Mouse (Mus musculus): ENCODE results near the gene Ttyh2. TPM values are rescaled to one million over a fixed set of nuclear protein-coding genes. Genes with fewer than 3 reads are reported as not detected.
"Not testable (repeated sequence)": the region's sequence is repeated elsewhere in the genome, so short reads cannot be mapped to it uniquely, and the experiment has no call there.

Gene Ttyh2
- polyA plus RNA-seq, 1 experiment from 2014 or later = 33.0 TPM

GRCm38 (mm10) chr11:114664164-114664563 is 11.1 kb upstream of the Ttyh2 start:
- Histone ChIP-seq H3K4me1 (replicated peaks) (peaks cover under 1% of the 10 kb centered on the region; the same call in 1 of the 2 replicates), H3K4me2 (no peak overlapping the region), H3K9me3 (no peaks in the 10 kb centered on the region), H3K36me3 (no peaks in the 10 kb centered on the region), H3K27ac (no peak overlapping the region), H3K9ac (no peak overlapping the region), H3K27me3 (peaks cover 13% of the 10 kb centered on the region; the same call in 1 of the 2 replicates), H3K4me3 (no peak overlapping the region)
- ATAC-seq (ENCODE audit: low FRiP score) = no peak
- WGBS = 88% methylated on average over 7 of the region's 7 CpGs

GRCm38 (mm10) chr11:114665463-114665862 is 9.8 kb upstream of the Ttyh2 start:
- no peak for ATAC-seq (ENCODE audit: low FRiP score)
- Histone ChIP-seq H3K4me2 (no peak overlapping the region), H3K9me3 (no peaks in the 10 kb centered on the region), H3K36me3 (peaks cover 4% of the 10 kb centered on the region), H3K4me1 (replicated peaks) (peaks cover 13% of the 10 kb centered on the region), H3K27me3 (peaks cover 13% of the 10 kb centered on the region; the same call in 1 of the 2 replicates), H3K9ac (no peak overlapping the region), H3K4me3 (no peak overlapping the region), H3K27ac (no peak overlapping the region)
- WGBS = 85% methylated on average over 2 of the region's 2 CpGs

- Histone ChIP-seq H3K4me3 (no peak overlapping the region), H3K36me3 (peaks cover 17% of the 10 kb centered on the region), H3K9ac (no peak overlapping the region), H3K4me2 (no peak overlapping the region), H3K27ac (no peak overlapping the region), H3K4me1 (replicated peaks) (peaks cover 23% of the 10 kb centered on the region), H3K27me3 (peaks cover 13% of the 10 kb centered on the region; the same call in 1 of the 2 replicates), H3K9me3 (no peaks in the 10 kb centered on the region)
- 17% methylated on average over 13 of the region's 13 CpGs for WGBS
- ATAC-seq (ENCODE audit: low FRiP score) = no peak
Observed at GRCm38 (mm10) chr11:114666786-114667185, 8.4 kb upstream of the Ttyh2 start.

GRCm38 (mm10) chr11:114667236-114667931 is 7.8 kb upstream of the Ttyh2 start:
- no peak for ATAC-seq (ENCODE audit: low FRiP score)
- Histone ChIP-seq H3K9me3 (no peaks in the 10 kb centered on the region), H3K4me1 (replicated peaks) (peaks cover 26% of the 10 kb centered on the region), H3K4me3 (no peak overlapping the region), H3K4me2 (no peak overlapping the region), H3K9ac (no peak overlapping the region), H3K36me3 (peaks cover 23% of the 10 kb centered on the region), H3K27me3 (peaks cover 13% of the 10 kb centered on the region; the same call in 1 of the 2 replicates), H3K27ac (no peak overlapping the region)
- WGBS = 54% methylated on average over 17 of the region's 18 CpGs

GRCm38 (mm10) chr11:114667932-114668285 is 7.3 kb upstream of the Ttyh2 start:
- not testable (repeated sequence) for H3K4me3 ChIP-seq, H3K9me3 ChIP-seq, H3K4me2 ChIP-seq, H3K27ac ChIP-seq, H3K9ac ChIP-seq
- 31% methylated on average over 11 of the region's 11 CpGs for WGBS
- Histone ChIP-seq H3K36me3 (peaks cover 29% of the 10 kb centered on the region), H3K4me1 (replicated peaks) (peaks cover 31% of the 10 kb centered on the region), H3K27me3 (peaks cover 13% of the 10 kb centered on the region; the same call in 1 of the 2 replicates)
- 0 out of 2 replicates have a peak, but pooled peaks have one; percentile 12 for ATAC-seq (ENCODE audit: low FRiP score)

- Histone ChIP-seq H3K27ac (peak within 1 kb of the TSS; percentile 93), H3K27me3 (peaks cover 13% of the 10 kb centered on the region; the same call in 1 of the 2 replicates), H3K4me3 (peak within 1 kb of the TSS; percentile 88), H3K9ac (peak within 1 kb of the TSS; percentile 95), H3K9me3 (no peaks in the 10 kb centered on the region), H3K4me1 (replicated peaks) (peaks cover 33% of the 10 kb centered on the region), H3K36me3 (peaks cover 33% of the 10 kb centered on the region), H3K4me2 (peak within 1 kb of the TSS; percentile 82)
- WGBS = 1% methylated on average over 21 of the region's 21 CpGs
- ATAC-seq (ENCODE audit: low FRiP score) = peak; percentile 82
Observed at GRCm38 (mm10) chr11:114668301-114668710, 6.9 kb upstream of the Ttyh2 start, which contains the start of gene Rpl38. TSS of gene Rpl38 (plus strand) at chr11:114668524.

- Histone ChIP-seq H3K9ac (peak overlapping the region; percentile 95), H3K9me3 (no peaks in the 10 kb centered on the region), H3K36me3 (peaks cover 39% of the 10 kb centered on the region), H3K27me3 (peaks cover 16% of the 10 kb centered on the region; the same call in 1 of the 2 replicates), H3K27ac (peak overlapping the region; percentile 93), H3K4me2 (peak overlapping the region; percentile 82), H3K4me1 (replicated peaks) (peaks cover 38% of the 10 kb centered on the region), H3K4me3 (peak overlapping the region; percentile 88)
- peak; percentile 80 for ATAC-seq (ENCODE audit: low FRiP score)
- under 1% methylated on average over 59 of the region's 60 CpGs for WGBS
Observed at GRCm38 (mm10) chr11:114668741-114669623, 6.2 kb upstream of the Ttyh2 start.

GRCm38 (mm10) chr11:114669651-114670168 is 5.5 kb upstream of the Ttyh2 start:
- Histone ChIP-seq H3K4me2 (peak overlapping the region; percentile 82), H3K4me1 (replicated peaks) (peaks cover 40% of the 10 kb centered on the region), H3K36me3 (peaks cover 42% of the 10 kb centered on the region), H3K27me3 (peaks cover 16% of the 10 kb centered on the region; the same call in 1 of the 2 replicates), H3K27ac (peak overlapping the region; percentile 93), H3K9ac (peak overlapping the region; percentile 95), H3K4me3 (peak overlapping the region; percentile 88), H3K9me3 (no peaks in the 10 kb centered on the region)
- WGBS = 32% methylated on average over 12 of the region's 12 CpGs
- no peak for ATAC-seq (ENCODE audit: low FRiP score)

GRCm38 (mm10) chr11:114671147-114671546 is 4.1 kb upstream of the Ttyh2 start:
- WGBS = 92% methylated on average over 5 of the region's 5 CpGs
- H3K27ac ChIP-seq = no peak overlapping the region
- peaks cover 52% of the 10 kb centered on the region for H3K4me1 ChIP-seq (replicated peaks)
- no peaks in the 10 kb centered on the region for H3K9me3 ChIP-seq
- no peak overlapping the region for H3K4me2 ChIP-seq
- no peak for ATAC-seq (ENCODE audit: low FRiP score)
- H3K36me3 ChIP-seq = peaks cover 42% of the 10 kb centered on the region
- no peak overlapping the region for H3K4me3 ChIP-seq
- H3K27me3 ChIP-seq = peaks cover 17% of the 10 kb centered on the region
- peak overlapping the region; percentile 95; the same call in 1 of the 2 replicates for H3K9ac ChIP-seq

GRCm38 (mm10) chr11:114672794-114673718 is 2.2 kb upstream of the Ttyh2 start:
- Histone ChIP-seq H3K36me3 (peaks cover 42% of the 10 kb centered on the region), H3K27me3 (peaks cover 16% of the 10 kb centered on the region), H3K4me2 (no peak overlapping the region), H3K9ac (no peak overlapping the region), H3K9me3 (no peaks in the 10 kb centered on the region), H3K4me3 (no peak overlapping the region), H3K4me1 (replicated peaks) (peaks cover 62% of the 10 kb centered on the region), H3K27ac (peak overlapping the region; percentile 73)
- ATAC-seq (ENCODE audit: low FRiP score) = no peak
- 55% methylated on average over 9 of the region's 9 CpGs for WGBS

GRCm38 (mm10) chr11:114673719-114674050 is 1.5 kb upstream of the Ttyh2 start:
- H3K9me3 ChIP-seq = no peaks in the 10 kb centered on the region
- H3K9ac ChIP-seq = no peak overlapping the region
- ATAC-seq (ENCODE audit: low FRiP score) = no peak
- 75% methylated on average over 2 of the region's 2 CpGs for WGBS
- peaks cover 42% of the 10 kb centered on the region for H3K36me3 ChIP-seq
- peaks cover 16% of the 10 kb centered on the region for H3K27me3 ChIP-seq
- H3K4me3 ChIP-seq = no peak overlapping the region
- H3K4me1 ChIP-seq (replicated peaks) = peaks cover 62% of the 10 kb centered on the region
- H3K4me2 ChIP-seq = no peak overlapping the region
- peak overlapping the region; percentile 73 for H3K27ac ChIP-seq

Measured in hindbrain, embryonic 13.5 days (tissue).